Mouse (Mus musculus): ENCODE measurements at regions not wholly inside any gene's neighbourhood (a gene's known extent, or its start where the extent isn't known, plus 50 kb on each side); places are given as distances from the start of the nearest gene placed in this dataset.

GRCm38 (mm10) chr3:148362453-148362864, 627.9 kb downstream of the Adgrl2 start:
- ATAC-seq (replicated peaks; ENCODE audit: poor library complexity) = no peak

- ATAC-seq (replicated peaks; ENCODE audit: poor library complexity) = peak; percentile 56
Measured at GRCm38 (mm10) chr3:148343633-148344361, 646.6 kb downstream of the Adgrl2 start.

- ATAC-seq (replicated peaks; ENCODE audit: poor library complexity) = no peak; the same call in 1 of the 2 replicates
Measured at GRCm38 (mm10) chr3:148343256-148343632, 647.1 kb downstream of the Adgrl2 start.

- ATAC-seq (replicated peaks; ENCODE audit: poor library complexity) = no peak
Measured at GRCm38 (mm10) chr3:148339258-148339657, 651.1 kb downstream of the Adgrl2 start.

- no peak for ATAC-seq (replicated peaks; ENCODE audit: poor library complexity)
Measured at GRCm38 (mm10) chr3:148336640-148337039, 653.7 kb downstream of the Adgrl2 start.

GRCm38 (mm10) chr3:148336091-148336511, 654.3 kb downstream of the Adgrl2 start:
- peak; percentile 96 for ATAC-seq (replicated peaks; ENCODE audit: poor library complexity)

- ATAC-seq (replicated peaks; ENCODE audit: poor library complexity) = no peak; the same call in 1 of the 2 replicates
Measured at GRCm38 (mm10) chr3:148335654-148336053, 654.7 kb downstream of the Adgrl2 start.

GRCm38 (mm10) chr3:148324911-148325621, 665.3 kb downstream of the Adgrl2 start:
- ATAC-seq (replicated peaks; ENCODE audit: poor library complexity) = peak; percentile 75

- ATAC-seq (replicated peaks; ENCODE audit: poor library complexity) = peak; percentile 46
Measured at GRCm38 (mm10) chr3:148321894-148322293, 668.5 kb downstream of the Adgrl2 start.

GRCm38 (mm10) chr3:148316198-148316597, 674.2 kb downstream of the Adgrl2 start:
- ATAC-seq (replicated peaks; ENCODE audit: poor library complexity) = 0 out of 2 replicates have a peak, but pooled peaks have one; percentile 31

- ATAC-seq (replicated peaks; ENCODE audit: poor library complexity) = no peak
Measured at GRCm38 (mm10) chr3:148315286-148315685, 675.1 kb downstream of the Adgrl2 start.

- no peak for ATAC-seq (replicated peaks; ENCODE audit: poor library complexity)
Measured at GRCm38 (mm10) chr3:148295515-148295914, 694.8 kb downstream of the Adgrl2 start.

- ATAC-seq (replicated peaks; ENCODE audit: poor library complexity) = peak; percentile 68
Measured at GRCm38 (mm10) chr3:148278978-148279377, 711.4 kb downstream of the Adgrl2 start.

GRCm38 (mm10) chr3:148272159-148272848, 718.1 kb downstream of the Adgrl2 start:
- ATAC-seq (replicated peaks; ENCODE audit: poor library complexity) = peak; percentile 95

GRCm38 (mm10) chr3:148268812-148269211, 721.5 kb downstream of the Adgrl2 start:
- no peak for ATAC-seq (replicated peaks; ENCODE audit: poor library complexity)

GRCm38 (mm10) chr3:148259211-148259610, 731.1 kb downstream of the Adgrl2 start:
- ATAC-seq (replicated peaks; ENCODE audit: poor library complexity) = no peak

- peak; percentile 99 for ATAC-seq (replicated peaks; ENCODE audit: poor library complexity)
Measured at GRCm38 (mm10) chr3:148248617-148249016, 741.7 kb downstream of the Adgrl2 start.

GRCm38 (mm10) chr3:148246786-148247185, 743.6 kb downstream of the Adgrl2 start:
- peak; percentile 62 for ATAC-seq (replicated peaks; ENCODE audit: poor library complexity)

- no peak for ATAC-seq (replicated peaks; ENCODE audit: poor library complexity)
Measured at GRCm38 (mm10) chr3:148238093-148238492, 752.3 kb downstream of the Adgrl2 start.

GRCm38 (mm10) chr3:148237555-148237954, 752.8 kb downstream of the Adgrl2 start:
- no peak for ATAC-seq (replicated peaks; ENCODE audit: poor library complexity)

GRCm38 (mm10) chr3:148233616-148234015, 756.7 kb downstream of the Adgrl2 start:
- ATAC-seq (replicated peaks; ENCODE audit: poor library complexity) = no peak

GRCm38 (mm10) chr3:148229192-148229591, 761.2 kb downstream of the Adgrl2 start:
- ATAC-seq (replicated peaks; ENCODE audit: poor library complexity) = no peak

Data from megakaryocyte progenitor cell, adult 5-6 weeks (primary cell).